Mouse (Mus musculus) neural tube, embryonic 11.5 days (tissue): Measurements from ENCODE around the gene Stpg1. TPM values are rescaled to one million over a fixed set of nuclear protein-coding genes. Genes with fewer than 3 reads are reported as not detected.

Source experiments
- ATAC-seq: fragments of 200-750 bp; cut with Nextera tagmentation; 2 replicates; pipeline ENCODE4 v1.8.0; 2017; ENCODE audit warnings: moderate number of reproducible peaks, mild to moderate bottlenecking, moderate TSS enrichment, moderate library complexity; ENCODE audit not compliant: insufficient read depth, low FRiP score, low TSS enrichment
- DNase-seq: peaks from one replicate; pipeline ENCODE4 v3.0.0-alpha.2; 2015; ENCODE audit warnings: low spot score
- H3K27ac ChIP-seq: fragments of 300-500 bp; sonication (generic); 2 replicates; pipeline ENCODE4 v1.5.1; 2014; ENCODE audit warnings: low read depth, mild to moderate bottlenecking, low read length
- H3K27me3 ChIP-seq: fragments of 300-500 bp; sonication (generic); 2 replicates; pipeline ENCODE4 v1.6.1; 2014; ENCODE audit warnings: mild to moderate bottlenecking, low read length, mixed read lengths; ENCODE audit not compliant: control insufficient read depth, insufficient read depth
- H3K36me3 ChIP-seq: fragments of 300-500 bp; sonication (generic); 2 replicates; pipeline ENCODE4 v1.6.1; 2014; ENCODE audit warnings: mild to moderate bottlenecking, low read length, moderate library complexity, mixed read lengths; ENCODE audit not compliant: control insufficient read depth, insufficient read depth
- H3K4me1 ChIP-seq: fragments of 300-500 bp; sonication (generic); 2 replicates; pipeline ENCODE4 v1.6.1; 2014; ENCODE audit warnings: low read length, mixed read lengths; ENCODE audit not compliant: control insufficient read depth, insufficient read depth
- H3K4me2 ChIP-seq: fragments of 300-500 bp; sonication (generic); 2 replicates; pipeline ENCODE4 v1.6.1; 2014; ENCODE audit warnings: low read depth, mild to moderate bottlenecking, moderate library complexity
- H3K4me3 ChIP-seq: fragments of 300-500 bp; sonication (generic); 2 replicates; pipeline ENCODE4 v1.5.1; 2014; ENCODE audit warnings: low read depth, low read length
- H3K9ac ChIP-seq: fragments of 300-500 bp; sonication (generic); 2 replicates; pipeline ENCODE4 v1.6.1; 2014; ENCODE audit warnings: mild to moderate bottlenecking, low read length
- H3K9me3 ChIP-seq: fragments of 300-500 bp; sonication (generic); 2 replicates; pipeline ENCODE4 v1.6.1; 2016; ENCODE audit warnings: low read length; ENCODE audit not compliant: control insufficient read depth
- WGBS: fragments of 180-500 bp; shearing (Covaris S2); extraction: QIAGEN DNeasy Blood & Tissue Kit; methylation state at CpG from one replicate; pipeline ENCODE4 v1.1.7; 2014; 5-methylcytosine and 5-hydroxymethylcytosine counted together
- polyA plus RNA-seq: library from polyadenylated mRNA; unstranded; fragments of >200 nt; fragmentation: Nextera tagmentation; extraction: Ambion mirVana; gene quantifications from 2 replicates; pipeline ENCODE4 v1.2.1, GENCODE M21; 2014

Gene Stpg1
- polyA plus RNA-seq, 1 experiment from 2014 or later = 0.37 TPM

DNA sequence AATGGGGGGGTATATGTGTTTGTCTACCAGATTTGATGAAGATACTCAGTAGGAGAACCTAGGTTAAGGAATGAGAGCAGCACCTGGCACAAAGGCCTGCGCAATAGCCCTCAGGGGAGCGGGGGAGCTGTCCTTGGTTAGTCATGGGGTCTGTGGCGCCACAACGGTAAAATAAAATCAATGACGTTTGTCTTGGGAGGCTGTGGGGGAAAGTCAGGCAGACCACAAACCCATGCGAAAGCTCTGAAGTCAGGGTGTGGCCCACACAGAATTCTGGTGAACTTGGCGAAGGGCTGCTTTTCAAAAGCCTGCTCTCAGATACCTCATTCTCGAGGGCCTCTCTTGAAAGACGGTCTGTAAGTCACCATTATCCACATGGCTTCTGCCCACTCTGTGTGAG is 25.8 kb downstream of the Stpg1 start:
- WGBS = 81% methylated on average over 9 of the region's 9 CpGs
- Histone ChIP-seq H3K27me3 (no peaks in the 10 kb centered on the region), H3K27ac (no peak overlapping the region), H3K36me3 (no peaks in the 10 kb centered on the region), H3K4me2 (no peak overlapping the region), H3K9ac (no peak overlapping the region), H3K4me3 (no peak overlapping the region), H3K9me3 (no peaks in the 10 kb centered on the region), H3K4me1 (no peaks in the 10 kb centered on the region)
- no peak for DNase-seq
- no peak for ATAC-seq

DNA sequence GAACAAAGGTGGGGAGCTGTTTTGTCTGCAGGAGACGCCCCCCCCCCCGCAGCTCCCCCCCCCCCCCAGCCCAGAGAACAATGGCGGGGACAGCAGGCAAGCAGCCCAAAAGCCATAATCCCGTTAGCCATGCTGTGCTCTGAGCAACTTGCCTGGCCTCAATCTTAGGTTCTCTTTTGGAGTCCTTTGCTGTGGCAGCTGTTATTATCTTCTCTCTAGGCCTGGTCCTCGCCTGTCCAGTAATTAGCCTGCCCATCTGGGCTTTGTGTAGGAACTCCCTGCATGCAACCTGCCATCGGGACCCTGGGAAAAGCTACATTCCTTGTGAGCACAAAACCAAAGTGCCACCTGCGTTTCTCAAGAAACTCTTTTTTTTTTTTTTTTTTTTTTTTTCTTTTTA is 29.3 kb downstream of the Stpg1 start:
- no peaks in the 10 kb centered on the region for H3K9me3 ChIP-seq
- no peak overlapping the region for H3K27ac ChIP-seq
- no peak for DNase-seq
- H3K4me2 ChIP-seq = no peak overlapping the region
- H3K4me3 ChIP-seq = no peak overlapping the region
- no peak for ATAC-seq
- peaks cover 7% of the 10 kb centered on the region for H3K4me1 ChIP-seq
- 3% methylated on average over 6 of the region's 7 CpGs for WGBS
- H3K27me3 ChIP-seq = no peaks in the 10 kb centered on the region
- no peaks in the 10 kb centered on the region for H3K36me3 ChIP-seq
- H3K9ac ChIP-seq = no peak overlapping the region

DNA sequence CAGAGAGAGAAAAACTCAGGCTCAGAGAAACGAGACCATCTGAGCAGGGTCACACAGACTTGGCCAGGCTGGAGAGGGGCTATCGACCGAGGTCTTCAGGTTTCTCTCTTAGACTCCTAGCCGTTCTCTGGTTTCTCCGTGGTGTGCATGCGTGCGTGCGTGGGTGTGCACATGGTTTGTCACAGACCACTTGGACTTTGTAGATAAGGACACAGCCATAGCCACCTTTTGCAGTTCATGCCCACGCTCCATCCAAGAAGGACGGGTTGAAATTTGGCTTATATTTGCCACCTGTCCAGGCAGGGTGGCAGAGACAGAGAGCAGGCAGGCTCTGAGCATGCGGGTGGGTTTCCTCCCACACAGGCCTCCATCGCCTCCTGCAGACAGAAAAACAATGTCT is 30.5 kb downstream of the Stpg1 start:
- Histone ChIP-seq H3K27ac (no peak overlapping the region), H3K36me3 (no peaks in the 10 kb centered on the region), H3K4me1 (peaks cover 7% of the 10 kb centered on the region), H3K4me3 (no peak overlapping the region), H3K9me3 (no peaks in the 10 kb centered on the region), H3K27me3 (no peaks in the 10 kb centered on the region), H3K4me2 (no peak overlapping the region), H3K9ac (no peak overlapping the region)
- no peak for DNase-seq
- 69% methylated on average over 12 of the region's 12 CpGs for WGBS
- no peak for ATAC-seq

DNA sequence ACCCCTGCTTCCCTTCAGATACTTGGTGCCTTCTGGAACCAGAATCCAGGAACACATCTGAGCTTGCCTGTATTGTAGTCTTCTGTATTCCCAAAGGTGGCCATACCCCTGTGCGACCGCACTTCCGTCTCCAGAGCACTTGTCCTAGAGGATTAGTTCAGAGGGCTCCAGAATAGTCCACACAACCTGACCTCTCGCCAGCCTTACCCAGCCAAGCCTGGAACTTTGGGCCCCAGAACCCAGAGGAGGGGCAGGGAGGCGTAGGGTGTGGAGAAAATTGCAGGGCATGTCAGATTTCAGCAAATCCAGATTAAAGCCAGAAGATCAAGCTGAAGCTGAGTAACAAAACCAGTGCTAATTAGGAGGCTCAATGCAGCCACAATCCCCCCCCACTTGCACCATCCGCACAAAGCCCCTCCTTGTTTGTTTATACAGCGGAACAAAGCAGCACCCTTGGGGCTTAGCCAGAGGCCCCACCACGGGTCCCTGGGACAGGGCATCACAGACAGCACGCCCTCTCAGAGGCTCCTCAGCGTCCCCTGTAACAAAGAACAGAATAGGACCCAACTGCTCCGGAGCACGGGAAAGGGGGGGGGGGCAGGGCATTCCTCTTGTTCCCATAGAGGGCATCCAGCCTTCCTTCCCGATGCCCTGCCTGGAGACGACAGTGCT is 31.6 kb downstream of the Stpg1 start:
- Histone ChIP-seq H3K4me2 (no peak overlapping the region), H3K4me1 (peaks cover 7% of the 10 kb centered on the region), H3K9ac (no peak overlapping the region), H3K27me3 (no peaks in the 10 kb centered on the region), H3K9me3 (no peaks in the 10 kb centered on the region), H3K4me3 (no peak overlapping the region), H3K36me3 (no peaks in the 10 kb centered on the region), H3K27ac (no peak overlapping the region)
- 21% methylated on average over 14 of the region's 14 CpGs for WGBS
- no peak for ATAC-seq
- peak; percentile 47 for DNase-seq

DNA sequence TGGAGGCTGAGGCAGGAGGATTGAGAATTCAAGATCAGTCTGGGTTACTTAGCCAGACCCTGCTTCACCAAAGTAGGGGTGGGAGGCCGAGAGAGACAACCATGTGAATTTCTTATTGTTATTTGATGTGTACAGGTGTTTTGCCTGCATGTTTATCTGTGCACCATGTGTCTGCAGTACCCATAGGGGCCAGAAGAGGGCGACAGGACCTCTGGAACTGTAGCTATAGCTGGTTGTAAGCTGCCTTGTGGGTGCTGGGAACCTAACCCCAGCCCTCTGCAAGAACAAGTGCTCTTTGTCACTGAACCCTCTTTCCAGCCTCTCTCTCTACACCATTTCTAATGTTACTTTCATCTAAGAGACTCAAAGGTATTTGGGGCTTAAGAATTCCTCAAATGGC is 35.7 kb downstream of the Stpg1 start:
- Histone ChIP-seq H3K27me3 (no peaks in the 10 kb centered on the region), H3K9ac (no peak overlapping the region), H3K4me2 (no peak overlapping the region), H3K36me3 (no peaks in the 10 kb centered on the region), H3K4me1 (peaks cover 7% of the 10 kb centered on the region), H3K4me3 (no peak overlapping the region), H3K9me3 (no peaks in the 10 kb centered on the region), H3K27ac (no peak overlapping the region)
- no peak for DNase-seq
- WGBS = 53% methylated on average over 2 of the region's 2 CpGs
- no peak for ATAC-seq

DNA sequence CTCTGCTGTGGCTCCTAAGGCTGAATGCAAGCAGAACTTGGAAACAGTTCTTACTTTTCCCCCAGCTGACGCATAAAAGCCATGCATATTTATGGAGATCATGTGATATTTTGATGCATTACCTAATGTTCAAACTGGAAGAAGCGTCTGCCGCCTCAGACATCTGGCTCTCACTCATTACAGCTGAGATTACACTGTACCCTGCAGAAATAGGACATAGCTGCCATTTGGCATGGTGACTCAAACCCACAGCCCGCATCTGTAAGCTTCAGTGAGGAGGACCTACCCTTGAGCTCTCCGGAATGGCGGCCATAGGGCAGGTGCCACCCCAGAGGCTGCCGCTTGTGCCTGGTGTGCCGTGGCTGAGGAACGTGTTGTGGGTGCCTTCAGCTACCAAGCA is 36.6 kb downstream of the Stpg1 start:
- Histone ChIP-seq H3K36me3 (no peaks in the 10 kb centered on the region), H3K27me3 (no peaks in the 10 kb centered on the region), H3K4me3 (no peak overlapping the region), H3K4me2 (no peak overlapping the region), H3K27ac (no peak overlapping the region), H3K9me3 (no peaks in the 10 kb centered on the region), H3K9ac (no peak overlapping the region), H3K4me1 (peaks cover 4% of the 10 kb centered on the region)
- ATAC-seq (no peak), DNase-seq (no peak)
- WGBS = 92% methylated on average over 9 of the region's 9 CpGs

DNA sequence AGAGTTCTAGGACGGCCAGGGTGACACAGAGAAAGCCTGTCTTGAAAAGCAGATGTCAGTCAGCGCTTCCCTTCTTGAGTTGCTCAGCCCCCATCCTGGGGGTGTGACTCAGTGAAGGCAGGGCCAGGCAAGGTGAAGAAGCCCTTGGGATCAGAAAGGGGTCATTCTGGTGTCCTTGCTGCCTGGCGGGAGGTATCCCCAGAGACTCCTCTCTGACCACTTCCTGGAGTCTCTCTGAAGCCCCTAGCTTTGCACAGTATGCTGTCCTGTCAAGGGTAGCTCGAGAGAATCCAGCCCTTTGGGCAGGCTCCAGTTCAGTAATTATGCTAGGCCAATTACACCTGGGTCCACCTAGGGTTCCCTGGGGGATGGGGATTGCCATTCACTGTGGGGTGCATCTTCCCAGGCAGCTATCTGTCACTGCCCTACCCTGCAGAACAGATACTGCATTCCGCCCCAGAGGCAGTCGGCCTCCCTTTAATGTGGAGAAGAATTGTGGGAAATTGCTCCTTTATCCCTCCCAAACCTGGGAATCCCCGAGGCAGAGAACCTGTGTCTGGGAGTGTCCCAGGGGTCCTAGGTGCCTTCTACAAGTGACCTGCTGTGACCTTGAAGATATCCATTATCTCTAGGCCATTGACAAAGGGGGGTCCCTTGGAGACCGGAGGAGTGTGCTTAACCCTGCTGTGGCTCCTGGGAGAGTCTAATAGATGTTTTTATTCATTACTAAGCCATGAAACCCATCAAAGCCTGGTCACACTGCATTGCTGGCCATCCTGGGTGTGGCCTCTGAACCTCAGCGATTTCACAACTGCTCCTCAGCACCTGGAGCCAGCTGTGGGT is 37.4 kb downstream of the Stpg1 start:
- no peaks in the 10 kb centered on the region for H3K4me1 ChIP-seq
- WGBS = 46% methylated on average over 9 of the region's 9 CpGs
- no peak overlapping the region for H3K27ac ChIP-seq
- no peaks in the 10 kb centered on the region for H3K27me3 ChIP-seq
- no peaks in the 10 kb centered on the region for H3K36me3 ChIP-seq
- DNase-seq (no peak), ATAC-seq (no peak)
- H3K4me2 ChIP-seq = no peak overlapping the region
- H3K9ac ChIP-seq = no peak overlapping the region
- H3K9me3 ChIP-seq = no peaks in the 10 kb centered on the region
- no peak overlapping the region for H3K4me3 ChIP-seq

DNA sequence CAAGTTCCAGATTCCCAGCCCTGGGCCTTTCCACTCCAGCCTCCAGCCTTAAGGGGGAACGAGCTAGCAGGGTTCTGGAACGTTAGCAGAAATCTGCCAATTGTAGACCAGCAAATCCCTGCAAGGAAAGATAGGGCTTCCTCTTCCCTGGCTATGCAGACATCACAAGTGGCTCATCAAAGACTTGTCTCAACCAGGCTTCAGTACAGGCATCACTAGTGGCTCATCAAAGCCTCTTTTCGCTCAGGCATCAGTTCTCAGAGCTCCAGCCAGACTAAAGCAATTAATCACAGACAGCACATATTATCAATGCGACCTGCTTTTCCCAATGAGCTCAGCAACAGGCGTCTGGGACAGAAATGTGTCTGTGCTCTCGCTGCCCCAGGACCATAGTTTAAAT is 38.4 kb downstream of the Stpg1 start:
- DNase-seq (no peak), ATAC-seq (no peak)
- H3K9ac ChIP-seq = no peak overlapping the region
- no peaks in the 10 kb centered on the region for H3K4me1 ChIP-seq
- H3K9me3 ChIP-seq = no peaks in the 10 kb centered on the region
- H3K36me3 ChIP-seq = no peaks in the 10 kb centered on the region
- no peak overlapping the region for H3K4me3 ChIP-seq
- no peak overlapping the region for H3K27ac ChIP-seq
- no peaks in the 10 kb centered on the region for H3K27me3 ChIP-seq
- H3K4me2 ChIP-seq = no peak overlapping the region
- WGBS = 72% methylated on average over 6 of the region's 6 CpGs

DNA sequence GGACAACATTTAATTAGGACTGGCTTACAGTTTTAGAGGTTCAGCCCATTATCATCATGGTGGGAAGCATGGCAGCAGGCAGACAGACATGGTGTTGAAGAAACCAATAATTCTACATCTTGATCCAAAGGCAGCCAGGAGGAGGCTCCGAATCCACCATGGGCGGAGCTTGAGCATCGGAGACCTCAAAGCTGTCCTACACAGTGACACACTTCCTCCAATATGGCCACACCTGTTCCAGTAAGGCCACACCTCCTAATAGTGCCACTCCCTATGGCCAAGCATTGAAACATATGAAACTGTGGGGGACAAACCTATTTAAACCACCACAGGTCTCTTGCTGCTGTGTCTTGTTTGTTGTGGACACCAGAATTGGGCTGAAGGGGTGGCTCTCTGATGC is 40.4 kb downstream of the Stpg1 start:
- ATAC-seq (no peak), DNase-seq (no peak)
- Histone ChIP-seq H3K27ac (no peak overlapping the region), H3K9ac (no peak overlapping the region), H3K4me1 (no peaks in the 10 kb centered on the region), H3K4me3 (no peak overlapping the region), H3K36me3 (no peaks in the 10 kb centered on the region), H3K9me3 (no peaks in the 10 kb centered on the region), H3K4me2 (no peak overlapping the region), H3K27me3 (no peaks in the 10 kb centered on the region)
- 92% methylated on average over 3 of the region's 3 CpGs for WGBS
